Mouse (Mus musculus) MN1 (cell line): Measurements from ENCODE around the gene Tmem9b.
A peak's percentile ranks its signal among the peaks of the same experiment; 100 is the strongest.

Experiments
- DNase-seq: peaks from one replicate; pipeline ENCODE4 v3.0.0-alpha.2; 2016; ENCODE audit warnings: low spot score

Tmem9b gene

GRCm38 (mm10) chr7:109752008-109752925 lies at the start of gene Tmem9b:
Tmem9b (minus strand) TSS chr7:109752875.
- peak; percentile 78 for DNase-seq

GRCm38 (mm10) chr7:109800626-109801025 lies 48.0 kb upstream of the Tmem9b start:
- no peak for DNase-seq

GRCm38 (mm10) chr7:109799168-109799567 lies 46.5 kb upstream of the Tmem9b start:
- DNase-seq: no peak

GRCm38 (mm10) chr7:109795564-109795963 lies 42.9 kb upstream of the Tmem9b start:
- no peak for DNase-seq

- DNase-seq: peak; percentile 15
Observed at GRCm38 (mm10) chr7:109794556-109794955, 41.9 kb upstream of the Tmem9b start.

GRCm38 (mm10) chr7:109792759-109793158 lies 40.1 kb upstream of the Tmem9b start:
- DNase-seq: peak; percentile 50

- DNase-seq: no peak
Observed at GRCm38 (mm10) chr7:109790818-109791217, 38.1 kb upstream of the Tmem9b start.

- no peak for DNase-seq
Observed at GRCm38 (mm10) chr7:109787860-109788259, 35.2 kb upstream of the Tmem9b start.

GRCm38 (mm10) chr7:109783281-109783680 lies 30.6 kb upstream of the Tmem9b start:
- DNase-seq: no peak

- DNase-seq: no peak
Observed at GRCm38 (mm10) chr7:109781470-109782203, 29.0 kb upstream of the Tmem9b start, which contains the start of gene Nrip3. Nrip3 (minus strand) TSS chr7:109782025.

- DNase-seq: no peak
Observed at GRCm38 (mm10) chr7:109781087-109781469, 28.4 kb upstream of the Tmem9b start.

- DNase-seq: no peak
Observed at GRCm38 (mm10) chr7:109772251-109772650, 19.6 kb upstream of the Tmem9b start.

GRCm38 (mm10) chr7:109768699-109769383 lies 16.2 kb upstream of the Tmem9b start:
- DNase-seq: no peak

GRCm38 (mm10) chr7:109767575-109768350 lies 15.1 kb upstream of the Tmem9b start:
- DNase-seq: no peak

- no peak for DNase-seq
Observed at GRCm38 (mm10) chr7:109764009-109764408, 11.3 kb upstream of the Tmem9b start.

- no peak for DNase-seq
Observed at GRCm38 (mm10) chr7:109756291-109756690, 3.6 kb upstream of the Tmem9b start.

- no peak for DNase-seq
Observed at GRCm38 (mm10) chr7:109754034-109754433, 1.4 kb upstream of the Tmem9b start.

- DNase-seq: no peak
Observed at GRCm38 (mm10) chr7:109751427-109752007, 1.2 kb downstream of the Tmem9b start.

GRCm38 (mm10) chr7:109747747-109748146 lies 4.9 kb downstream of the Tmem9b start:
- peak; percentile 9 for DNase-seq

GRCm38 (mm10) chr7:109741703-109742102 lies 11.0 kb downstream of the Tmem9b start:
- DNase-seq: no peak

- no peak for DNase-seq
Observed at GRCm38 (mm10) chr7:109741060-109741459, 11.6 kb downstream of the Tmem9b start.
